Mouse (Mus musculus): ENCODE measurements around the gene D430041D05Rik.

GRCm38 (mm10) chr2:104168186-104168896 lies 242.5 kb downstream of the D430041D05Rik start:
- TF ChIP-seq CTCF (IDR thresholded peaks at IDR 0.05; ENCODE audit: extremely low read depth, insufficient read depth, low read length) (no peak), POLR2A (IDR thresholded peaks at IDR 0.05; ENCODE audit: extremely low read depth, insufficient read depth, low read length) (no peak)
